Comparison of ENCODE assay signal across 12 mouse cellular contexts in the genomic region with DNA sequence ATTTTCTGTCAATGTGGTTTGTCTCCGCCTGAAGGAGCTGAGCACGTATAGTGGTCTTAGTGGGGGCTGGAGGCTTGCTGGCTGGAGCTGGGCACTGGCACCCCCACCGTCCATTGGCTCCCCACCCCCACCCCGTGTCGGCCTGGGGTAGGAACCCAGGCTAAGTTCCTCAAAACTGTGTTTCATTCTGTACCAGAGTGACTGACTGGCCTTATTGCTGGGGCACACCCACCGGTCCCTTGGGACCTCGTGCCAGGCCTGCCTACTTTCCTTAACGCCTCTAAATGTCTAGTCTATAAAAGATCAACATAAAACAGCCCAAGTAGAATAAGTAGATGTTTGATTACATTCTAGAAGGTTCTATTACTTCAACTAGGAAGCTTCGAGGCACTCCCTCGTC.
A peak's percentile ranks its signal among the peaks of the same experiment; 100 is the strongest.
DNase-seq lines count a peak whose midpoint lies in the region; ATAC-seq lines count a peak whose summit lies in the region.
"Had no signal": no experiment of that assay in that cellular context is flagged by ENCODE, and none has a peak within 500 bp of the region (broad histone marks: within the 10 kb centered on the region; RNA-seq: fewer than 3 reads in every experiment).

No protein-coding gene starts in this region.

- H3K4me1 ChIP-seq in intestine, embryonic 15.5 days (replicated peaks), result peaks cover 15% of the 10 kb centered on the region
- H3K4me1 ChIP-seq in intestine, embryonic 16.5 days (ENCODE audit: control insufficient read depth, insufficient read depth, low read length), result peaks cover 10% of the 10 kb centered on the region; the same call in 1 of the 2 replicates
- H3K4me1 ChIP-seq in limb, embryonic 15.5 days, result peaks cover 58% of the 10 kb centered on the region
- H3K4me1 ChIP-seq in heart, embryonic 11.5 days (ENCODE audit: control insufficient read depth, insufficient read depth, low read length), result peaks cover 15% of the 10 kb centered on the region

- ATAC-seq in intestine, embryonic 15.5 days, result no peak
- no peak for ATAC-seq in intestine, embryonic 16.5 days
- ATAC-seq in limb, embryonic 15.5 days (ENCODE audit: insufficient number of reproducible peaks, low FRiP score, low TSS enrichment, low read depth), result no peak
- ATAC-seq in heart, embryonic 11.5 days (replicated peaks; ENCODE audit: insufficient number of reproducible peaks, low FRiP score, low TSS enrichment), result no peak

- H3K4me3 ChIP-seq in intestine, embryonic 15.5 days (replicated peaks), result no peak overlapping the region
- no peak overlapping the region for H3K4me3 ChIP-seq in intestine, embryonic 16.5 days (ENCODE audit: low read length)
- H3K4me3 ChIP-seq in limb, embryonic 15.5 days, result no peak overlapping the region
- H3K4me3 ChIP-seq in heart, embryonic 11.5 days (ENCODE audit: low read depth, low read length), result no peak overlapping the region
- H3K4me3 ChIP-seq: forebrain, embryonic 13.5 days had no signal

- H3K27ac ChIP-seq in intestine, embryonic 15.5 days, result peak overlapping the region; percentile 56; the same call in 1 of the 2 replicates
- H3K27ac ChIP-seq in intestine, embryonic 16.5 days (ENCODE audit: low read length), result no peak overlapping the region
- peak overlapping the region; percentile 76 for H3K27ac ChIP-seq in limb, embryonic 15.5 days
- H3K27ac ChIP-seq in heart, embryonic 11.5 days (ENCODE audit: low read depth, low read length), result no peak overlapping the region
- H3K27ac ChIP-seq: forebrain, embryonic 13.5 days had no signal

- no peak overlapping the region for H3K4me2 ChIP-seq in intestine, embryonic 15.5 days (replicated peaks)
- no peak overlapping the region for H3K4me2 ChIP-seq in intestine, embryonic 16.5 days (ENCODE audit: low read depth, low read length)
- no peak overlapping the region for H3K4me2 ChIP-seq in limb, embryonic 15.5 days
- no peak overlapping the region for H3K4me2 ChIP-seq in heart, embryonic 11.5 days
- H3K4me2 ChIP-seq: forebrain, embryonic 13.5 days had no signal

- H3K9ac ChIP-seq in intestine, embryonic 15.5 days, result no peak overlapping the region
- no peak overlapping the region for H3K9ac ChIP-seq in intestine, embryonic 16.5 days (ENCODE audit: low read depth, low read length)
- H3K9ac ChIP-seq in limb, embryonic 15.5 days, result no peak overlapping the region
- H3K9ac ChIP-seq in heart, embryonic 11.5 days (ENCODE audit: low read depth, low read length), result no peak overlapping the region
- H3K9ac ChIP-seq: forebrain, embryonic 13.5 days had no signal

- H3K9me3 ChIP-seq in intestine, embryonic 15.5 days, result no peaks in the 10 kb centered on the region
- no peaks in the 10 kb centered on the region for H3K9me3 ChIP-seq in intestine, embryonic 16.5 days (ENCODE audit: control insufficient read depth, low read length)
- no peaks in the 10 kb centered on the region for H3K9me3 ChIP-seq in limb, embryonic 15.5 days
- H3K9me3 ChIP-seq in heart, embryonic 11.5 days (replicated peaks; ENCODE audit: control insufficient read depth, low read length), result no peaks in the 10 kb centered on the region
- H3K9me3 ChIP-seq: forebrain, embryonic 13.5 days had no signal

- 51% methylated on average over 10 of the region's 10 CpGs for WGBS in intestine, embryonic 15.5 days
- 60% methylated on average over 10 of the region's 10 CpGs for WGBS in intestine, embryonic 16.5 days
- WGBS in limb, embryonic 15.5 days, result 34% methylated on average over 10 of the region's 10 CpGs
- WGBS in heart, embryonic 11.5 days (ENCODE audit: insufficient replicate concordance), result 71% methylated on average over 10 of the region's 10 CpGs

- H3K27me3 ChIP-seq in intestine, embryonic 15.5 days (replicated peaks), result no peaks in the 10 kb centered on the region
- H3K27me3 ChIP-seq in intestine, embryonic 16.5 days (replicated peaks; ENCODE audit: control insufficient read depth, insufficient read depth, low read length), result no peaks in the 10 kb centered on the region
- no peaks in the 10 kb centered on the region for H3K27me3 ChIP-seq in limb, embryonic 15.5 days
- no peaks in the 10 kb centered on the region for H3K27me3 ChIP-seq in heart, embryonic 11.5 days (ENCODE audit: control insufficient read depth, insufficient read depth, low read length)
- H3K27me3 ChIP-seq: forebrain, embryonic 13.5 days had no signal

- H3K36me3 ChIP-seq in intestine, embryonic 15.5 days, result no peaks in the 10 kb centered on the region
- H3K36me3 ChIP-seq in intestine, embryonic 16.5 days (ENCODE audit: control insufficient read depth, insufficient read depth, low read length), result no peaks in the 10 kb centered on the region
- no peaks in the 10 kb centered on the region for H3K36me3 ChIP-seq in limb, embryonic 15.5 days
- H3K36me3 ChIP-seq in heart, embryonic 11.5 days (ENCODE audit: control insufficient read depth, insufficient read depth, low read length), result no peaks in the 10 kb centered on the region

- DNase-seq in MN1 (ENCODE audit: low spot score), result peak; percentile 59
- peak; percentile 90 to 91 for DNase-seq in spleen, postnatal 36 days (ENCODE audit: low spot score in 2 of 2)
- no peak for DNase-seq in ovary, postnatal 10 days (ENCODE audit: low spot score)
- DNase-seq in frontal cortex, postnatal 14 days (ENCODE audit: low spot score in 2 of 2), result no peak
- DNase-seq: kidney, postnatal 14 days; layer of hippocampus, postnatal 36 days; right cerebral cortex, adult 18-20 months had no signal

Comparison
In these comparisons a context has a peak if more than half of its experiments do, and no peak if none do; other contexts are left out.
1. H3K27ac ChIP-seq: peak in intestine, embryonic 15.5 days (single experiment) and limb, embryonic 15.5 days (single experiment); none in intestine, embryonic 16.5 days (single experiment) and heart, embryonic 11.5 days (single experiment).
2. DNase-seq: peak in MN1 (single experiment) and spleen, postnatal 36 days (2 of 2); none in ovary, postnatal 10 days (single experiment) and frontal cortex, postnatal 14 days (0 of 2).